Mouse (Mus musculus) retina, embryonic 14.5 days (tissue): ENCODE data around the gene Usp21.
"Not testable (repeated sequence)": the region's sequence is repeated elsewhere in the genome, so short reads cannot be mapped to it uniquely, and the experiment has no call there.

ENCODE experiments used
- DNase-seq: peaks from one replicate; pipeline ENCODE4 v3.0.0-alpha.2; 2015; ENCODE audit warnings: low spot score

Gene Usp21

GRCm38 (mm10) chr1:171241952-171242351, 45.8 kb downstream of the Usp21 start:
- not testable (repeated sequence) for DNase-seq

GRCm38 (mm10) chr1:171240911-171241310, 46.9 kb downstream of the Usp21 start:
- no peak for DNase-seq

- no peak for DNase-seq
These were observed 47.6 kb downstream of the Usp21 start for GRCm38 (mm10) chr1:171239992-171240744.

GRCm38 (mm10) chr1:171238463-171238862, 49.3 kb downstream of the Usp21 start:
- DNase-seq, result peak; percentile 73

GRCm38 (mm10) chr1:171237438-171237837, 50.4 kb downstream of the Usp21 start:
- no peak for DNase-seq

GRCm38 (mm10) chr1:171235791-171236190, 52.0 kb downstream of the Usp21 start:
- no peak for DNase-seq

GRCm38 (mm10) chr1:171234538-171234937, 53.3 kb downstream of the Usp21 start:
- no peak for DNase-seq

GRCm38 (mm10) chr1:171234126-171234525, 53.7 kb downstream of the Usp21 start, which contains the start of gene Fcer1g:
Gene Fcer1g, minus strand, starts transcription at chr1:171234365.
- DNase-seq, result no peak

- no peak for DNase-seq
These were observed 54.7 kb downstream of the Usp21 start for GRCm38 (mm10) chr1:171232800-171233730.

GRCm38 (mm10) chr1:171232348-171232747, 55.4 kb downstream of the Usp21 start:
- DNase-seq, result no peak
